Mouse (Mus musculus): Measurements from ENCODE around the gene Gm6904. TPM values are rescaled to one million over a fixed set of nuclear protein-coding genes. Genes with fewer than 3 reads are reported as not detected.
"Not testable (repeated sequence)": the region's sequence is repeated elsewhere in the genome, so short reads cannot be mapped to it uniquely, and the experiment has no call there.

Gm6904 gene
- polyA plus RNA-seq (2015; fragmentation: Nextera tagmentation; extraction: Ambion mirVana), result not detected in 2 replicates

DNA sequence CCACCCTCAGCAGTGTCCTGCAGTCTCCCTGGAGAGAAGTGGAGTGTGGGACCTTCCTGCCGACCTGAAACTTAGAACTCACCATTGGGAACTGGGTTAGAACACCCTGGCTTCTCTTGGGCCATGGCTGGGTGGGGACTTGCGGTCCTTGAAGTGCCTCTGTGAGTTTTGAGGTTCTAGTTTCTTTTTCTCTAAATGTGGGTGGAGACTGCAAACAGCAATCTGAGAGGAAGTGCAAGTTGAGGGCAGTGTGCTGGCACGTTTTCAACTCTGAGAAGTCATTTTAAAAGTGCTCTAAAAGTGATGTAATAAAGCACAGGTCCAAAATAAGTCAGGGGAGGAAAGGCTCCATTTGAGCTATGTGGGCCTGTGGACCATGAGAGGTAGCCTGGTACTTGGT, at the start of gene Gm6904:
Gene Gm6904 (minus strand): TSS at position 161 of the 400 bp plus-strand sequence.
- no peaks in the 10 kb centered on the region for H3K4me1 ChIP-seq (ENCODE audit: control insufficient read depth, insufficient read depth, low read length)
- H3K4me3 ChIP-seq (ENCODE audit: low read depth, low read length), result no peak within 1 kb of the TSS
- WGBS, result 86% methylated on average over 3 of the region's 3 CpGs
- no peak within 1 kb of the TSS for H3K9ac ChIP-seq (ENCODE audit: low read depth, low read length)
- H3K4me2 ChIP-seq (ENCODE audit: low read length), result no peak within 1 kb of the TSS
- H3K27me3 ChIP-seq (ENCODE audit: control insufficient read depth, insufficient read depth, low read depth, low read length), result no peaks in the 10 kb centered on the region
- ATAC-seq, result no peak
- no peaks in the 10 kb centered on the region for H3K9me3 ChIP-seq (replicated peaks; ENCODE audit: control insufficient read depth, low read length, poor library complexity, severe bottlenecking)
- H3K27ac ChIP-seq (ENCODE audit: low read length), result no peak within 1 kb of the TSS
- no peaks in the 10 kb centered on the region for H3K36me3 ChIP-seq (ENCODE audit: control insufficient read depth, insufficient read depth, low read length)

DNA sequence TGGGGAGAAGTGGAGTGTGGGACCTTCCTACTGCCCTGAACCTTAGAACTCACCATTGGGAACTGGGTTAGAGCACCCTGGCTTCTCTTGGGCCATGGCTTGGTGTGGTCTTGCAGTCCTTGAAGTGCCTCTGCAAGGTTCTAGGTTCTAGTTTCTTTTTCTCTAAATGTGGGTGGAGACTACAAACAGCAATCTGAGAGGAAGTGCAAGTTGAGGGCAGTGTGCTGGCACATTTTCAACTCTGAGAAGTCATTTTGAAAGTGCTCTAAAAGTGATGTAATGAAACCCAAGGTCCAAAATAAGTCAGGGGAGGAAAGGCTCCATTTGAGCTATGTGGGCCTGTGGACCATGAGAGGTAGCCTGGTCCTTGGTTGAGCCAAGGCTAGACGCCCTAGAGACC, 37.4 kb upstream of the Gm6904 start, which contains the start of gene Phf11a:
Gene Phf11a (minus strand): TSS at position 132 of the 400 bp plus-strand sequence.
- H3K9ac ChIP-seq (ENCODE audit: low read depth, low read length); H3K4me1 ChIP-seq (ENCODE audit: control insufficient read depth, insufficient read depth, low read length); H3K27me3 ChIP-seq (ENCODE audit: control insufficient read depth, insufficient read depth, low read depth, low read length); ATAC-seq; H3K36me3 ChIP-seq (ENCODE audit: control insufficient read depth, insufficient read depth, low read length); H3K4me2 ChIP-seq (ENCODE audit: low read length); H3K27ac ChIP-seq (ENCODE audit: low read length); H3K9me3 ChIP-seq (replicated peaks; ENCODE audit: control insufficient read depth, low read length, poor library complexity, severe bottlenecking); H3K4me3 ChIP-seq (ENCODE audit: low read depth, low read length): not testable (repeated sequence)
- WGBS, result 67% methylated on average over 1 of the region's 1 CpGs

DNA sequence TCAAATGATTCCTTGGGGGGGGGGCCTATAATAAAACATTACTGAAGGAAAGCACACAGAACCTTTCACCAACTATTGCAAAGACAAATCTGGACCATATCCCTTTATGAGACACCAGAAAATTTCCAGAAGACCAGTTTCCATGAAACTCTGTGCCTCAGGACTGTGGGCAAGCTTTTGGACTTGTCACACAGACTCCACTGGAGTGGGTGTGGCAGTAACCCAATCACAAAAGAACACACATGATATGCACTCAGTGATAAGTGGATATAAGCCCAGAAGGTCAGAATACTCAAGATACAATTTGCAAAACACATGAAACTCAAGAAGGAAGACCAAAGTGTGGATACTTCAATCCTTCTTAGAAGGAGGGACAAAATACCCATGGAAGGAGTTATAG, 31.8 kb upstream of the Gm6904 start:
- not testable (repeated sequence) for H3K36me3 ChIP-seq (ENCODE audit: control insufficient read depth, insufficient read depth, low read length); H3K27me3 ChIP-seq (ENCODE audit: control insufficient read depth, insufficient read depth, low read depth, low read length); H3K4me3 ChIP-seq (ENCODE audit: low read depth, low read length); H3K9ac ChIP-seq (ENCODE audit: low read depth, low read length); H3K9me3 ChIP-seq (replicated peaks; ENCODE audit: control insufficient read depth, low read length, poor library complexity, severe bottlenecking); ATAC-seq; H3K4me1 ChIP-seq (ENCODE audit: control insufficient read depth, insufficient read depth, low read length); H3K4me2 ChIP-seq (ENCODE audit: low read length); H3K27ac ChIP-seq (ENCODE audit: low read length)

DNA sequence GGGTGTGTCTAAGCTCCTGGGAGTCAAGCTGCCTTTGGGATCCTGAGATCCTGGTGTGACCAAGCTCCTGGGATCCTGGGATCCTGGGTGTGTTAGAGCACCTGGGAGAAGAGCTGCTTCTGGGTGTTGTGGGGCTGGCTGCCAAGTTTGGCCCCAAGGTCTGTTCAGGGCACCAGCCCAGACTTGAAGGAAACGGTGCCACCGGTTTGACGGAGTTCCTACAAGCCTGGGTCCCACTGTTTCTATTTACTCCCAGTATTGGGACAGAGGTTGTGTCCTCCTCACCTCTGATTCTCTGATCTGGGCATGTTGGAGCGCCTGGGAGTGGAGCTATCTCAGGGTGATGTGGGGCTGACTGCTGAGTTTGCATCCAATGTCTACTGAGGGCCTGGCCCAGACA, 14.9 kb upstream of the Gm6904 start:
- ATAC-seq; H3K27ac ChIP-seq (ENCODE audit: low read length); H3K36me3 ChIP-seq (ENCODE audit: control insufficient read depth, insufficient read depth, low read length); H3K9me3 ChIP-seq (replicated peaks; ENCODE audit: control insufficient read depth, low read length, poor library complexity, severe bottlenecking); H3K27me3 ChIP-seq (ENCODE audit: control insufficient read depth, insufficient read depth, low read depth, low read length); H3K4me2 ChIP-seq (ENCODE audit: low read length); H3K4me3 ChIP-seq (ENCODE audit: low read depth, low read length); H3K4me1 ChIP-seq (ENCODE audit: control insufficient read depth, insufficient read depth, low read length); H3K9ac ChIP-seq (ENCODE audit: low read depth, low read length): not testable (repeated sequence)
- WGBS, result 93% methylated on average over 4 of the region's 4 CpGs

DNA sequence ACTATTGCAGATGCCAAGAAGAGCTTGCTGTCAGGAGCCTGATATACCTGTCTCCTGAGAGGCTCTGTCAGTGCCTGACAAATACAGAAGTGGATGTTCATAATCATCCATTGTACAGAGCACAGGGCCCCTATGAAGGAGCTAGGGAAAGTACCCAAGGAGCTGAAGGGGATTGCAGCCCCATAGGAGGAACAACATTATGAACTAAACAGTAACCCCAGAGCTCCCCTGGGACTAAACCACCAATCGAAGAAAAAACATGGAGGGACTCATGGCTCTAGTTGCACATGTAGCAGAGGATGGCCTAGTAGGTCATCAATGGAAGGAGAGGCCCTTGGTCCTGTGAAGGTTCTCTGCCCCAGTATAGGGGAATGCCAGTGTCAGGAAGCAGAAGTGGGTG, 4.2 kb downstream of the Gm6904 start:
- H3K27me3 ChIP-seq (ENCODE audit: control insufficient read depth, insufficient read depth, low read depth, low read length); H3K4me2 ChIP-seq (ENCODE audit: low read length); H3K27ac ChIP-seq (ENCODE audit: low read length); H3K4me3 ChIP-seq (ENCODE audit: low read depth, low read length); H3K4me1 ChIP-seq (ENCODE audit: control insufficient read depth, insufficient read depth, low read length); H3K36me3 ChIP-seq (ENCODE audit: control insufficient read depth, insufficient read depth, low read length); H3K9me3 ChIP-seq (replicated peaks; ENCODE audit: control insufficient read depth, low read length, poor library complexity, severe bottlenecking); H3K9ac ChIP-seq (ENCODE audit: low read depth, low read length); ATAC-seq: not testable (repeated sequence)
- WGBS, result 83% methylated on average over 1 of the region's 1 CpGs

DNA sequence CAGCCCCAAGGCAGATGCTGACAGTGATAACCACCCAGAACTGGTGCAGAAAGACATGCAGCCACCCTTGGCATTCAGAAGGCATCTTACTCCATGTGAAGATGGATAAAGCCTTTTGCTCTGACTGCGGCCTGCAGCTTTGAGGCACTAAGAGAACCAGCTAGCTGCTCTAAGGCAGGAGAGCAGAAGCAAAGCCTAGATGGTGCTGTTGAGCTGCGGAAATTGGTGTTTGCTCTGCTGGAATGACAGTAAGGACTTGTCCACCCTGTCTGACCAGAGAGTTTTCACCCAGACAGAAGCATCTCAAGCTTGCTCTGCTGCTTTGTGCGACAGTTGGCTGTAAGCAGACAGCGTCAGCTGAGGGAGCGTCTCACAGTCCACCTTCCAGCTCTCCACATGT, 9.7 kb downstream of the Gm6904 start:
- H3K4me2 ChIP-seq (ENCODE audit: low read length); H3K27me3 ChIP-seq (ENCODE audit: control insufficient read depth, insufficient read depth, low read depth, low read length); H3K36me3 ChIP-seq (ENCODE audit: control insufficient read depth, insufficient read depth, low read length); H3K4me3 ChIP-seq (ENCODE audit: low read depth, low read length); H3K27ac ChIP-seq (ENCODE audit: low read length); H3K9ac ChIP-seq (ENCODE audit: low read depth, low read length); H3K9me3 ChIP-seq (replicated peaks; ENCODE audit: control insufficient read depth, low read length, poor library complexity, severe bottlenecking); ATAC-seq; H3K4me1 ChIP-seq (ENCODE audit: control insufficient read depth, insufficient read depth, low read length): not testable (repeated sequence)
- 66% methylated on average over 5 of the region's 5 CpGs for WGBS

DNA sequence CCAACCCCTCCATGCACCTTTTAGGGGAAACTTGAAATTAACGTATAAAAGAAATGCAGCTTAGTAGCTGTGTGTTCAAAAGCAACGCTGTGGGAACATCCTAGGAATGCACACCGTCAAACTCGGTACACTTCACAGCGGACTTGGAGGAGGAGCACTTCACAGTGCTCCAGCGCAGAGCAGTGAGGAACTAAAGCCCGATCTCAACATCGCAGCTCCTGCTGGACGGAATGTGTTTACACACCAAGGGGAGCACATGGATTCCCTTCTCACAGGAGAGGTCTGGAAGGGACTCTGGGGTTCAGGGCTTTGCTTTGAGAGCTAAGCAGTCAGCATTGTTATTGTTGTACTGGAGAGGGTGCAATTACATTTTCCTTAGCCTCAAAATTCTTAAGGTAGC, 26.4 kb downstream of the Gm6904 start:
- Histone ChIP-seq H3K9ac (ENCODE audit: low read depth, low read length) (no peak overlapping the region), H3K4me2 (ENCODE audit: low read length) (no peak overlapping the region), H3K4me1 (ENCODE audit: control insufficient read depth, insufficient read depth, low read length) (no peaks in the 10 kb centered on the region), H3K27ac (ENCODE audit: low read length) (no peak overlapping the region), H3K27me3 (ENCODE audit: control insufficient read depth, insufficient read depth, low read depth, low read length) (no peaks in the 10 kb centered on the region), H3K9me3 (replicated peaks; ENCODE audit: control insufficient read depth, low read length, poor library complexity, severe bottlenecking) (peaks cover 3% of the 10 kb centered on the region; the same call in 1 of the 2 replicates), H3K36me3 (ENCODE audit: control insufficient read depth, insufficient read depth, low read length) (peaks cover 55% of the 10 kb centered on the region), H3K4me3 (ENCODE audit: low read depth, low read length) (no peak overlapping the region)
- no peak for ATAC-seq
- WGBS, result 93% methylated on average over 9 of the region's 9 CpGs

DNA sequence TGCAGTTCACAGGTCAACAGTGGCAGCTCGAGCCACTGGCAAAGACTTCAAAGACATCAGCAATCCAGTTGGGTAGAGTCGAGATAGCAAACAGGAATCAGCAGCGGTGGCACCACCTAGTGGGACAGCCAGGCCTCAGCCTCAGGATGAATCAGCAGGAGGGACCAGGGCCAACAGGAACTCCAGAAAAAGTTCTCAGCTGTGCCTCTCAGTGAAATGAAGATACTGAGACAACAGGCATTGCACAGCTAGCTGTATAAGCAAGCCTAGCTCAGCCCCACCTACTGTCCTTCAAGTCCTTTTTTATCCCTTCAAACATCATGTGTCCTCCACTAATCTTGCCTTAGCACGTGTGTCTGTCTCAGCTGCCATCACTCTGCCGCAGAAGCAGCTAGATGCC, 28.0 kb downstream of the Gm6904 start:
- H3K9me3 ChIP-seq (replicated peaks; ENCODE audit: control insufficient read depth, low read length, poor library complexity, severe bottlenecking), result no peaks in the 10 kb centered on the region
- H3K4me1 ChIP-seq (ENCODE audit: control insufficient read depth, insufficient read depth, low read length), result no peaks in the 10 kb centered on the region
- H3K27me3 ChIP-seq (ENCODE audit: control insufficient read depth, insufficient read depth, low read depth, low read length), result no peaks in the 10 kb centered on the region
- H3K4me2 ChIP-seq (ENCODE audit: low read length), result no peak overlapping the region
- no peak overlapping the region for H3K27ac ChIP-seq (ENCODE audit: low read length)
- no peak for ATAC-seq
- no peak overlapping the region for H3K4me3 ChIP-seq (ENCODE audit: low read depth, low read length)
- no peak overlapping the region for H3K9ac ChIP-seq (ENCODE audit: low read depth, low read length)
- H3K36me3 ChIP-seq (ENCODE audit: control insufficient read depth, insufficient read depth, low read length), result peaks cover 55% of the 10 kb centered on the region
- 75% methylated on average over 5 of the region's 5 CpGs for WGBS

DNA sequence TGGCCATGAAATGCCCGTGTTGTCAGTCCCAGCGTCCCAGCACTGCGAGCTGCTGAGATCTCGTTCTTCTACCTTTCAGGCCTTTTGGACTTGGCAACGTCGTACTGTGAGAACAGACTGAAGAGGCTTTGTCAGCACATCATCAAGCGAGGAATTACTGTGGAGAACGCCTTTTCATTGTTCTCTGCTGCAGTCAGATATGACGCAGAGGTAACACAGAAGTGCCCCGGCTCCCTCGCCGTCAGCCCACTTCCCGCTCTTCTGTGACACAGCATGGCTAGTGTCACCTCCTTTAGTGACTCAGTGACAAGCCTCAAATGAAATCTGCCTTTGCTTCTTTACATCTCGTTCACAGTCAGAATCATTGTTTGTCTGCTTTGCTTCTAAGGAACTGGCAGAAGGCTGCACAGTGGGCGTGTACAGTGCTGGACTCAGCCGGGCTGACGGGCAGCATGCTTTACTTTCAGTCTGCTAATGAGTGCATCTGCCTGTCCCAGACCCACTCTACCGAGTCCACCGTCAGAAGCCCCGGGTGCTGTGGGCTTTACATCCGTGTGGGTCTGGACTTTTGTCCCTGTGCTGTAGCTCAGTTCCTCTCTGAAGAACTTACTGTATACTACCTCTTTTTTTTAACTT, 29.6 kb downstream of the Gm6904 start:
- no peaks in the 10 kb centered on the region for H3K9me3 ChIP-seq (replicated peaks; ENCODE audit: control insufficient read depth, low read length, poor library complexity, severe bottlenecking)
- H3K9ac ChIP-seq (ENCODE audit: low read depth, low read length), result no peak overlapping the region
- no peak overlapping the region for H3K4me3 ChIP-seq (ENCODE audit: low read depth, low read length)
- no peaks in the 10 kb centered on the region for H3K4me1 ChIP-seq (ENCODE audit: control insufficient read depth, insufficient read depth, low read length)
- H3K36me3 ChIP-seq (ENCODE audit: control insufficient read depth, insufficient read depth, low read length), result peaks cover 54% of the 10 kb centered on the region
- H3K27me3 ChIP-seq (ENCODE audit: control insufficient read depth, insufficient read depth, low read depth, low read length), result no peaks in the 10 kb centered on the region
- ATAC-seq, result no peak
- WGBS, result 83% methylated on average over 21 of the region's 21 CpGs
- no peak overlapping the region for H3K4me2 ChIP-seq (ENCODE audit: low read length)
- H3K27ac ChIP-seq (ENCODE audit: low read length), result no peak overlapping the region
